Mouse (Mus musculus): ENCODE data around the gene Commd3.
A peak's percentile ranks its signal among the peaks of the same experiment; 100 is the strongest.

Commd3 gene

DNA sequence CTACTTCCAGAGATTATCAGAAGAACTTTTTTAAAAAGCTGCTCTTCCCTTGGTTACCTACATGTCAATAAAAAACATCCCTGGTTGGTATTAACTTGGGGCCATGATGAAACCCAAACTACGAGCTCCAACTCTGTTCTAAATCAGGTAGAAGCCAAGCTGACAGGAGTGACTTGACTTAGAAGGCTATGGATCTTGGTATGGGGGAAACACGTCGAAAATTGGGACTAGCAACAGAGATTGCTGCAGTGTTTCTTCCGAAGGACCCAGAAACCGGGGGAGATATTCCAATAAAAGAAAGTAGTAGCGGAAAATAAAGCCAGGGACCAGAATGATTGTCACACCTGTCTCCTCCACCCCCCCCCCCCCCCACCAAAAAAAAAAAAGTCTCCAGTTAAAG lies 16.1 kb downstream of the Commd3 start:
- DNase-seq = no peak

DNA sequence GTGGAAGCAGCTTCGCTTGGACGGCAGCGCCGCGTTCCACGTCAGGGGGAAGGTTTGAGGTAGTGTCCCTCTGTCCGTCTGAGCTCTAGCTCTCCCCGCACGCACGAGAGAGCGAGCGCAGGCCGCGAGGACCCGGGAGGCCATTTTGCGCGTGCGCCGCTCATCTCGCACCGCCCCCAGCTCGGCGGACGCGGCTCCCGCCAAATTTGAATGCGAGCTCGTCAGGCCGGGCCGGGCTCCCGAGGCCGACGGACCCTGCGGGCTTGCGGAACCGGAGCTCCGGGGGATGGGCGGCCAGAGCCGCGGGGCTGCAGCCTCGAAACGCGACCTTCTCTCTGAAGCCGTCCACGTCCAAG lies 16.5 kb downstream of the Commd3 start:
- DNase-seq = peak; percentile 81

GRCm38 (mm10) chr2:18689064-18689921 lies 17.1 kb downstream of the Commd3 start:
- DNase-seq = peak; percentile 49

- peak; percentile 30 for DNase-seq
These were observed 18.0 kb downstream of the Commd3 start for GRCm38 (mm10) chr2:18690055-18690691.

GRCm38 (mm10) chr2:18690756-18691155 lies 18.6 kb downstream of the Commd3 start:
- DNase-seq = no peak

- no peak for DNase-seq
These were observed 19.8 kb downstream of the Commd3 start for GRCm38 (mm10) chr2:18692031-18692430.

- DNase-seq = no peak
These were observed 20.4 kb downstream of the Commd3 start for GRCm38 (mm10) chr2:18692548-18692947.

- DNase-seq = no peak
These were observed 21.3 kb downstream of the Commd3 start for GRCm38 (mm10) chr2:18693491-18693870.

DNA sequence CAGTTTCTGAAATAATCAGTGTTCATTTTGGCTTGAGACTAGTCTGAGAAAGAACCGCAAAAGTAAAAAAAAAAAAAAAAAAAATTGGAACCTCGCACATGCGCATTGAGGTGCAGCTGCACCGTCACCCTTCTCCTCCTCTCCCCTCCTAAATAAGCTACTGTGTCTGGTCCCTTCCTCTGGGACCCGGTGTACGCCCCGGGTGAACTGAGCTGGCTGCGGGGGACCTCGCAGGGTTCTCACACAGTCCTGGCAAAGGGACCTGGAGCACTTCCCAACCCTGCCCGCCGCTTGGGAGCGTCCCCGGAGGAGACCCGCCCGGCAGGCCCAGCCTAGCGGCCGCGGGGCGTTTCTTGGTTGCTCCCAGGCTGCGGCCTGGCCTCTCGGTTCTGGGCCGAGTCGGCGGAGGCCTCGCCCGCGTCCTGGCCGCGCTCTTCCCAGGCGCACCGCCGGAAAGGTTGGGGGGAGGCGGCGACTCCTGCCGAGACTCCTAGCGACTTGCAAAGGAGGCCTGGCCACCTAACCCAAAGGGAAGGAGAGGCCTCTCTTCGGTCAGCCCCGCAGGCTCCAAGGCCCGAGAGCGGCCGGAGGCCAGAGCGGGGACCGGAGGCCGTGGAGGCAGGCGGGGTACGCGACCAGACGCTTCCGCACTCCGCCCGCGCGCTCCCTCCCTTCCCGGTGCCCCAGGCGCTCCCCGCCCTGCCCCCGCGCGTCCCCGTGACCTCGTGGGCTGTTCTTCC lies 21.9 kb downstream of the Commd3 start, which contains the start of gene Spag6:
Gene Spag6, plus strand, starts transcription at position 162 of the 740 bp plus-strand sequence.
- DNase-seq = peak; percentile 80

GRCm38 (mm10) chr2:18694611-18694950 lies 22.4 kb downstream of the Commd3 start:
- no peak for DNase-seq

DNA sequence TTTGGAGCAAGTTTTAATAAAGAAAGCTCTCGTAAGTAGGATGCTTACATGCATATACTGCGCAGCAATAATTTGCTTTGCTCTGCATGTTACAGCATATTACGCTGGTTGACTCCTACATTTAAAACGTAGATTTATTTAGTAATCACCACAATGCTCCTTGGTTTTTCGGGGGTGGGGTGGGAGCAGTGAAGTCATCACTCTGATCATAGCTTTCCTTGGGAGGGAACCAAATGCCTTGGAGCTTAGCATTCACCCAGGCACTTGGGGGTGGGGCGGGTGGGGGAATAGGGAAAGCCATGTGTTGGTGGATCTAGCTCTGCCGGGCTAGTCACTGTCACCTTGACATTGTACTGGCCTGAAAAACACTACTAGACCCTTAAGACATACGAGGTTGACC lies 23.0 kb downstream of the Commd3 start:
- DNase-seq = no peak

DNA sequence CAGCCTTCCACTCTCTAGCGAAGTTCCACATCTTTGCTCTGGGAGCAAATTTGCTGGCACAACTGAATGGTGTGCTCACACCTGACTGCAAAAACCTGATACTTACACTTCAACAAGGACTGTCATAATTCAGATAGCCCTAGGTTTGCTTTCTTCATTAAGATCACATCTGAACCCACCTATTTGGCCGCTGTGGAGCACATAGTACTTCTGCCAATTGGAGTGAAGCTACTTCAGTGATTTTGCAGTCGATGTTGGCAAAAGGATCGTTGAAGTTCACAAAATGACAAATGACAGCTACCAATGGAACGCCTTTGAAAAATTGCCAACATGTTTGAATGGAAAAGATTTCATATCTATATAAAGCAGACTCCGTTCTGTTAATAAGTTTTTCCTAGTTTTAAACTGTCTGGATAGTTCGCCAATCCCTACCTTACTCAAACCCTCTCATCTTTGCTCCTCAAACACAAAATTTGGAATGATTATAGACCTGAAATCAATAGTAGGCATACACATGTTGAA lies 23.5 kb downstream of the Commd3 start:
- no peak for DNase-seq

- DNase-seq = no peak
These were observed 25.5 kb downstream of the Commd3 start for GRCm38 (mm10) chr2:18697591-18698244.

GRCm38 (mm10) chr2:18698663-18699385 lies 26.6 kb downstream of the Commd3 start:
- peak; percentile 15 for DNase-seq

DNA sequence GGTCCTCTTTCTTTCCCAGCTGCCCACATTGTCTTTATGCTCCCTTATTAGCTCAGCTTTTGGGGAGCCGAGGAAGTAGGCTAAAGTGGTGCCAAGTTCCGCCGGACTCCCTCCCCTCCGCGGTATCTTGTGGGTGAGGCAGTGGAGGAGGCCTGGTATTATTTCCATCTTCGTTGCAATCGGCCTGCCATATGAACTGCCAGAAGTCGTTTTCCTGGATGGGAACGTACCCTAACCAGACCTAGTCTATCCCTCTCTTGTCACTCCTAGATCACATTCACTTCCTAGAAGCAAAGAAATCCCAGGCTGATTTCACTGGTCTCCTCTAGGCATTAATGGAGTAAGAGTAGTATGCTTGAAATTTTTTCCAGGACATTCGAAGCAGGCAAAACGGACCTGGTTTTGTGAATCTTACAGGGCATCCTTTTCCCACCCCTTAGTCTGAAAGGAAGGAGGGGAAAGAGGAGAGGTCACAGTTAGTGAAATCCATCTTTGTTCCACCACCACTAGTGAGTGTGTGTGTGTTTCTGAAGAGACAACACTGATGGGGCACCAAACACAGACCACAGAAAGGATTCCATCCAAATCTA lies 27.3 kb downstream of the Commd3 start:
- no peak for DNase-seq

DNA sequence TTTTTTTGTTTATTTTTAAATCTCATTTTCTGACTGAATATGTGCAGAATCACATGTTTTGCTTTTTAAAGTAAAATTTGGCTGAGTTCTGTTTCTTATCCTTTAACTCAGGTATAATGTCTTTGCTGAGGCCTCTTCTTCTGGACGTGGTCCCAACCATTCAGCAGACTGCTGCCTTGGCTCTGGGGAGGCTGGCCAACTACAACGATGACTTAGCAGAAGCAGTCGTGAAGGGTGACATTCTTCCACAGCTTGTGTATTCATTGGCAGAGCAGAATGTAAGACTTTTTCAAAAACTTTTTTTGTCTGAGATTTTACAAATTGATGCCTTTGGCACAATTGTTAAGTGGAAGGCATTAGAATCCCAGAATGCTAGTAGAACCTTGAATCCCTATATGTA lies 38.2 kb downstream of the Commd3 start:
- no peak for DNase-seq

DNA sequence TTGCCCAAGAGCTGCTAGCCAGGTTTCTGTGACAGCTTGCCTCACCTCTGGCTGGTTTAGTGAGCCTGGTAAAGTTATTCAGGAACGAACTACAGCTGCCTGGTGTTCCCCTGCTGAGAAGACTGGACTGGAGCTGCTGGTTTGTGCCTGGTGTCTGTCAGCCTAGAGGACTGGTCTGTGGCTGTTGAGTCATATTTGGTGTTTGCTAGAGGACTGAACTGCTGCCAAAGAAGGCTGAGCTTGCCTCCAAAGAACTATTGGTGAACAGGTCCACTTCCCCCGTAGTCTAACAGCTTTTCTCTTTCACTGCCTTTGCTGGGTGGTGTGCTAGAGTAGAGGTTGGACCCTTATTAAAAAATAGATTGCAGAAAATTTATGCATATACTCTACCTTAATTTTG lies 40.9 kb downstream of the Commd3 start:
- no peak for DNase-seq

- DNase-seq = no peak
These were observed 42.2 kb downstream of the Commd3 start for GRCm38 (mm10) chr2:18714337-18714736.

DNA sequence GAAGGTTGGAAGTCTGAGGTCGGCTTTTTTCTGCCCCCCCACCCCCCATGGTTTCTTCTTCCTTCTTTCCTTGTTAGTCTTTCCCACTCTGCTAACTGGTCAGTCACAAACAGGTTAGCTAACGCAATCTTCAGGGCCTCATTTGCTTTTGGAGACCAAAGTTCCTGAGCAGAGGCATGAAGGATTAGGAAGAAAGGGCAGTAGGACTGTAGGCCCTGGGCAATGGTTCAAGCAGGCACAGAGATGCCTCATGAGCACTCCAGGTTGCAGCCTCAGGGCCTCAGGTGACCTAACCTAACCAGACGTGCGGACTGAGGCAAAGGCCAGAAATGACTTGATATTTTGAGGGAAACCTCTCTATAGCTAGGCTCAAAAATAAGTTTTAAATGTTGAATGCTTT lies 46.3 kb downstream of the Commd3 start:
- DNase-seq = no peak

- no peak for DNase-seq
These were observed 50.1 kb downstream of the Commd3 start for GRCm38 (mm10) chr2:18722208-18722830.

DNA sequence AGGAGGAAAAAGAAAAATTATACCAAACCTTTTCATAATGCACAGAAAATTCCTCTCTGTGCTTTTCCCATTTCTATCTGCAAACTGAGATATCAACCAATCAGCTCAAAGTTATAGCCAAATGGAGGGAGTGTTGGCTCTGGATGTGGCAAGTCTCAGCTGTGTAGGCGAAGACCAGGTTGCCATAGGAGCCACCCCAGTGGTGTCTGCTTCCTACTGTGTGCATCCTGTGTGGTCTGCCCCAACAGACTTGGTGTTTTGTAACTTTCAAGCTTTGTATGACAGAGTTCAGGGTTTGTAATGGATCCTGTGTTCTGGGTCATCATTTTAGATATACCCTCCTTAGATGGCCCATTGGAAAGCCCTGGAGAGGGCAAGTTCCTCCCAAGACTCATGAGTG lies 52.3 kb downstream of the Commd3 start:
- DNase-seq = no peak

All from lung, postnatal 10 days (tissue).